22 mouse cellular contexts compared by ENCODE assay signal in the genomic region with DNA sequence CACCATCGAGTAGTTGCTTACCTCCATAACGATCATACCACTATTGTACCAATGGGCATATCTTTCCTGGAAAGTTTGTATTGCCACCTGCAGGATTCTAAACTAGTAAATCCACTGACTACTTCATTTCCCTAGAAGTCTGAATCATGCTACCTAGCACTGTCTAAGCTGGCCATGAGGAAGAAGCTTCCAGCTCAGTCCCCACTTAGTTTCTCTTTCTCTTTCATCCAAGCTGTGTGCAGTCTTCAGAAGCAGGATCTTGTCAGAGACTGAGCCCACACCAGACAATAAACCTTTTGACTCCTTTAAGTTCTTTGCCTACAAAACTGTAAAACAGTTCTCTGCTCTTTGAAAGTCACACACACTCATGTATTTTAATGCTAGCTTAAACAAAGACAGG.
A peak's percentile ranks its signal among the peaks of the same experiment; 100 is the strongest.
DNase-seq lines count a peak whose midpoint lies in the region; ATAC-seq and TF ChIP-seq lines count a peak whose summit lies in the region.
"Had no signal": no experiment of that assay in that cellular context is flagged by ENCODE, and none has a peak within 500 bp of the region (broad histone marks: within the 10 kb centered on the region; RNA-seq: fewer than 3 reads in every experiment).

No protein-coding gene starts in this region.

- TF ChIP-seq EP300 in CH12.LX (IDR thresholded peaks at IDR 0.05; ENCODE audit: low read length) = no peak

- no peak for TF ChIP-seq RAD21 in CH12.LX (IDR thresholded peaks at IDR 0.05; ENCODE audit: low read depth, low read length)

- H3K9ac ChIP-seq in CH12.LX (ENCODE audit: insufficient read depth, low read depth) = no peak overlapping the region
- H3K9ac ChIP-seq: embryonic facial prominence, embryonic 12.5 days; forebrain, embryonic 13.5 days; forebrain, embryonic 15.5 days; forebrain, postnatal 0 days had no signal

- in situ Hi-C loops in CH12.LX (cut with MboI; ENCODE audit: low pct_ligation_motif_present, low pct_unique_long_range_greater_than_20kb, low sequenced_read_pairs) = no loop called here

- no peak for ATAC-seq in megakaryocyte progenitor cell, adult 5-6 weeks (replicated peaks; ENCODE audit: poor library complexity)
- ATAC-seq: CD4-positive, CD25-positive, alpha-beta regulatory T cell, adult 4 months; forebrain, embryonic 13.5 days; forebrain, embryonic 15.5 days; forebrain, postnatal 0 days had no signal

- H3K4me3 ChIP-seq in CH12.LX (replicated peaks in 1 of 3; ENCODE audit: low read depth in 2 of 3, low read length in 2 of 3, poor library complexity in 1 of 3) (no peak overlapping the region), myocyte (no peak overlapping the region)
- H3K4me3 ChIP-seq: embryonic facial prominence, embryonic 10.5 days; embryonic facial prominence, embryonic 12.5 days; forebrain, embryonic 13.5 days; forebrain, embryonic 15.5 days had no signal

- no peaks in the 10 kb centered on the region for H3K4me1 ChIP-seq in CH12.LX (ENCODE audit: control insufficient read depth in 1 of 2, insufficient read depth in 2 of 2)
- H3K4me1 ChIP-seq: embryonic facial prominence, embryonic 10.5 days; embryonic facial prominence, embryonic 12.5 days had no signal

- TF ChIP-seq CTCF in CH12.LX (conservative IDR thresholded peaks at IDR 0.05 in 1 of 2, IDR thresholded peaks at IDR 0.05 in 1 of 2; ENCODE audit: low read depth in 2 of 2, low read length in 2 of 2) = no peak

- H3K27ac ChIP-seq in CH12.LX (ENCODE audit: insufficient read depth, low read depth) = no peak overlapping the region
- H3K27ac ChIP-seq: embryonic facial prominence, embryonic 10.5 days; embryonic facial prominence, embryonic 12.5 days; forebrain, embryonic 13.5 days; forebrain, embryonic 15.5 days had no signal

- peak; percentile 3 for DNase-seq in 3T3-L1 (ENCODE audit: low read depth, low spot score)
- DNase-seq in 416B (ENCODE audit: low read depth) = peak; percentile 8
- DNase-seq in CH12.LX (ENCODE audit: extremely low read depth) = peak; percentile 29
- DNase-seq in thymus, adult 18-20 months = no peak
- no peak for DNase-seq in urinary bladder, adult 2 months (ENCODE audit: low spot score)
- DNase-seq: adrenal gland, adult 2 months; adrenal gland, postnatal 10 days; adrenal gland, postnatal 25 days; B cell, adult 2 months; cerebellum, adult 11 months; cerebellum, adult 18-20 months; cerebellum, adult 9-10 months; cerebellum, postnatal 10 days; cerebellum, postnatal 25 days; forebrain, postnatal 0 days had no signal

- dilution Hi-C loops in CH12.LX (cut with MboI; ENCODE audit: extremely low pct_ligation_motif_present, extremely low pct_unique_long_range_greater_than_20kb, low sequenced_read_pairs) = no loop called here

- no peak overlapping the region for H3ac ChIP-seq in myocyte (ENCODE audit: control insufficient read depth, insufficient read length)

- no peaks in the 10 kb centered on the region for H3K9me3 ChIP-seq in CH12.LX (replicated peaks; ENCODE audit: low read length)
- H3K9me3 ChIP-seq: embryonic facial prominence, embryonic 10.5 days; embryonic facial prominence, embryonic 12.5 days; forebrain, embryonic 13.5 days; forebrain, embryonic 15.5 days had no signal

- H3K36me3 ChIP-seq in CH12.LX (replicated peaks in 1 of 2; ENCODE audit: control insufficient read depth in 1 of 2, insufficient read depth in 1 of 2, low read length in 1 of 2) = no peaks in the 10 kb centered on the region
- no peaks in the 10 kb centered on the region for H3K36me3 ChIP-seq in myocyte (ENCODE audit: control insufficient read depth, insufficient read depth)
- H3K36me3 ChIP-seq: embryonic facial prominence, embryonic 10.5 days; embryonic facial prominence, embryonic 12.5 days; forebrain, embryonic 15.5 days had no signal

- peak overlapping the region; percentile 56; the same call in 1 of the 2 replicates for H3K4me2 ChIP-seq in CH12.LX (ENCODE audit: insufficient read depth, low read depth, poor library complexity, severe bottlenecking)
- peak overlapping the region; percentile 12 for H3K4me2 ChIP-seq in myocyte (ENCODE audit: low read depth)
- H3K4me2 ChIP-seq: embryonic facial prominence, embryonic 12.5 days; forebrain, embryonic 13.5 days; forebrain, embryonic 15.5 days had no signal

- no peaks in the 10 kb centered on the region for H3K79me2 ChIP-seq in CH12.LX (replicated peaks; ENCODE audit: control insufficient read depth, extremely low read depth, insufficient read depth, poor library complexity, severe bottlenecking)
- H3K79me2 ChIP-seq in myocyte (ENCODE audit: control insufficient read depth, insufficient read depth) = no peaks in the 10 kb centered on the region

- TF ChIP-seq POLR2A in CH12.LX (IDR thresholded peaks at IDR 0.05; ENCODE audit: low read depth, low read length) (no peak), myocyte (IDR thresholded peaks at IDR 0.05; ENCODE audit: insufficient read length, low read depth) (no peak)

- H3K27me3 ChIP-seq in CH12.LX (replicated peaks) (no peaks in the 10 kb centered on the region), myocyte (ENCODE audit: control insufficient read depth, insufficient read depth, insufficient read length) (no peaks in the 10 kb centered on the region)
- H3K27me3 ChIP-seq: embryonic facial prominence, embryonic 12.5 days; forebrain, embryonic 15.5 days had no signal

TF ChIP-seq in CH12.LX, 34 proteins besides CTCF, POLR2A, EP300 and RAD21:
- TF ChIP-seq MAZ (IDR thresholded peaks at IDR 0.05; ENCODE audit: low read depth, low read length) = no peak
- TF ChIP-seq TCF12 (IDR thresholded peaks at IDR 0.05; ENCODE audit: low read depth, low read length) = no peak
- no peak for TF ChIP-seq SIN3A (IDR thresholded peaks at IDR 0.05; ENCODE audit: low read length)
- no peak for TF ChIP-seq TBP (conservative IDR thresholded peaks at IDR 0.05; ENCODE audit: low read depth, low read length)
- TF ChIP-seq ZC3H11A (IDR thresholded peaks at IDR 0.05; ENCODE audit: low read depth, low read length) = no peak
- TF ChIP-seq MEF2A (IDR thresholded peaks at IDR 0.05; ENCODE audit: borderline replicate concordance, low read depth, low read length) = no peak
- no peak for TF ChIP-seq MYC (IDR thresholded peaks at IDR 0.05; ENCODE audit: low read depth, low read length)
- no peak for TF ChIP-seq USF2 (conservative IDR thresholded peaks at IDR 0.05; ENCODE audit: low read depth, low read length)
- no peak for TF ChIP-seq MXI1 (IDR thresholded peaks at IDR 0.05; ENCODE audit: low read depth, low read length)
- TF ChIP-seq RCOR1 (conservative IDR thresholded peaks at IDR 0.05; ENCODE audit: low read depth, low read length) = no peak

TF ChIP-seq in myocyte, 11 proteins besides CTCF, POLR2A, EP300 and RAD21:
- TF ChIP-seq USF1 (IDR thresholded peaks at IDR 0.05; ENCODE audit: low read depth) (no peak), MYOG (IDR thresholded peaks at IDR 0.05; ENCODE audit: control insufficient read depth in 1 of 3, insufficient read depth in 1 of 3, insufficient read length in 2 of 3, low read depth in 2 of 3) (no peak), SRF (IDR thresholded peaks at IDR 0.05; ENCODE audit: control insufficient read depth, insufficient read length, low read depth) (no peak), POLR2AphosphoS2 (IDR thresholded peaks at IDR 0.05; ENCODE audit: insufficient read length, low read depth) (no peak), CEBPB (IDR thresholded peaks at IDR 0.05; ENCODE audit: insufficient read depth, poor library complexity, severe bottlenecking) (no peak), TCF3 (IDR thresholded peaks at IDR 0.05; ENCODE audit: insufficient read length, low read depth) (no peak), TCF12 (IDR thresholded peaks at IDR 0.05; ENCODE audit: insufficient read depth, poor library complexity, severe bottlenecking) (no peak), REST (IDR thresholded peaks at IDR 0.05; ENCODE audit: insufficient read depth, insufficient read length) (no peak), E2F4 (IDR thresholded peaks at IDR 0.05; ENCODE audit: insufficient read depth) (no peak)

Comparison
In these comparisons a context has a peak if more than half of its experiments do, and no peak if none do; other contexts are left out.
1. DNase-seq: peak in 3T3-L1 (single experiment), 416B (single experiment) and CH12.LX (single experiment); none in thymus, adult 18-20 months (0 of 2) and urinary bladder, adult 2 months (single experiment).